ENCODE assay signal across 8 mouse cellular contexts in the genomic region with DNA sequence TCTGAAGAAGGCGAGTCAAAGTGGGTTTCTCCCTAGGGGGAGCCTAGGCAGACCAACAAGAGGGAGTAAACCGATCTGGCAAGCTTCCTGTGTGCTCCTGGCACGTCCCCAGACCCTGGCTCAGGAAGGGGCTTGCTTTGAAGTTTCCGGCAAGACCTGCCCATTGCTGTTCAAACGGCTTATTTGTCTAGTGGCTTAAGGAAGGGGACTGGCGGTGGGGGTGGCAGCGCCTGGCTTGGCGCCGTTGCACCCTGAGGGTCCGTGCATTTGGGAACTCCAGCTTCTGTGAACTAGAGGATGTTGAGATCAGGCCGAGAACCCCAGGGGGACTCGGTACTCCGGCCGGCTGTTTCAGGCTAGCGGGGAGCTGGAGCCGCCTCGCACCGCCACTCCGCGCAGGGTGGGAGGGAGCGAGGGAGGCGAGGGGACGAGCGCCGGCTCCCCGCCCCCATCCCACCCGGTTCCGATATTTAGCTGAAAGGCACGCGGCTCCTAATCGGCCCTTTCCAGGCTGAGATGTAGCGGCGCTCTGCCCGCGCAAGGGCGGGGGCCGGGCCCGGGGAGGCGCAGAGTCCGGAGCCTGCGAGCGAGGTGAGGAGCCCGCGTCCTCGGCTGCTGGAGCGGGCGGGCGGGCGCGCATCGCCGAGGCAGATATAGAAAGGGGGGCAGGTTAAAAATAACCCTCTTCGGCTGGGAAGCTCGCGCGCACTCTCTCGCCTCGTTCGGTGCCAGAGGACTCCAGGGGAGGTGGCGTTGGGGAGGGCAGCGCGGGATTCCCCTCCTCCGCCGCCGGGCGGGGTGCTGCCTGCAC. TPM values are rescaled to one million over a fixed set of nuclear protein-coding genes. Genes with fewer than 3 reads are reported as not detected.
DNase-seq lines count a peak whose midpoint lies in the region; ATAC-seq lines count a peak whose summit lies in the region.

No protein-coding gene starts in this region.

- peak overlapping the region; percentile 93 for H3K4me2 ChIP-seq in embryonic facial prominence, embryonic 12.5 days (replicated peaks)
- H3K4me2 ChIP-seq in limb, embryonic 13.5 days (replicated peaks) = peak overlapping the region; percentile 100
- peak overlapping the region; percentile 98 for H3K4me2 ChIP-seq in midbrain, embryonic 14.5 days (ENCODE audit: low read length)
- H3K4me2 ChIP-seq in stomach, embryonic 14.5 days (replicated peaks; ENCODE audit: low read depth, low read length) = peak overlapping the region; percentile 98

- peak overlapping the region; percentile 50 for H3K4me3 ChIP-seq in embryonic facial prominence, embryonic 12.5 days
- H3K4me3 ChIP-seq in heart, embryonic 10.5 days = peak overlapping the region; percentile 75
- H3K4me3 ChIP-seq in limb, embryonic 13.5 days = peak overlapping the region; percentile 69
- H3K4me3 ChIP-seq in midbrain, embryonic 14.5 days (replicated peaks; ENCODE audit: low read depth, low read length) = peak overlapping the region; percentile 70
- H3K4me3 ChIP-seq in stomach, embryonic 14.5 days (ENCODE audit: low read depth, low read length) = peak overlapping the region; percentile 60

- H3K27ac ChIP-seq in embryonic facial prominence, embryonic 12.5 days = peak overlapping the region; percentile 93
- H3K27ac ChIP-seq in heart, embryonic 10.5 days = peak overlapping the region; percentile 96
- peak overlapping the region; percentile 79 for H3K27ac ChIP-seq in limb, embryonic 13.5 days
- peak overlapping the region; percentile 100 for H3K27ac ChIP-seq in midbrain, embryonic 14.5 days (replicated peaks; ENCODE audit: low read depth, low read length)
- H3K27ac ChIP-seq in stomach, embryonic 14.5 days (ENCODE audit: low read length) = peak overlapping the region; percentile 90

- peak; percentile 49 for DNase-seq in urinary bladder, adult 2 months (ENCODE audit: low spot score)
- no peak for DNase-seq in urinary bladder, postnatal 10 days (ENCODE audit: low spot score)
- DNase-seq in heart, embryonic 10.5 days (ENCODE audit: low spot score) = peak; percentile 91
- peak; percentile 39 to 57 for DNase-seq in kidney, adult 8-10 months
- DNase-seq in midbrain, embryonic 14.5 days = peak; percentile 84

- peak overlapping the region; percentile 61 for H3K9ac ChIP-seq in embryonic facial prominence, embryonic 12.5 days
- peak overlapping the region; percentile 79 for H3K9ac ChIP-seq in limb, embryonic 13.5 days
- peak overlapping the region; percentile 89 for H3K9ac ChIP-seq in midbrain, embryonic 14.5 days (replicated peaks; ENCODE audit: low read length)
- peak overlapping the region; percentile 59 for H3K9ac ChIP-seq in stomach, embryonic 14.5 days (replicated peaks; ENCODE audit: low read depth, low read length)

- no peaks in the 10 kb centered on the region for H3K36me3 ChIP-seq in embryonic facial prominence, embryonic 12.5 days
- peaks cover 11% of the 10 kb centered on the region; the same call in 1 of the 2 replicates for H3K36me3 ChIP-seq in heart, embryonic 10.5 days
- H3K36me3 ChIP-seq in limb, embryonic 13.5 days = peaks cover 5% of the 10 kb centered on the region
- H3K36me3 ChIP-seq in midbrain, embryonic 14.5 days (ENCODE audit: control insufficient read depth, insufficient read depth, low read length) = no peaks in the 10 kb centered on the region
- H3K36me3 ChIP-seq in stomach, embryonic 14.5 days (ENCODE audit: control insufficient read depth, insufficient read depth, low read length) = no peaks in the 10 kb centered on the region

- H3K4me1 ChIP-seq in embryonic facial prominence, embryonic 12.5 days = peaks cover 65% of the 10 kb centered on the region
- H3K4me1 ChIP-seq in heart, embryonic 10.5 days = peaks cover 98% of the 10 kb centered on the region
- peaks cover 94% of the 10 kb centered on the region for H3K4me1 ChIP-seq in limb, embryonic 13.5 days
- H3K4me1 ChIP-seq in midbrain, embryonic 14.5 days (ENCODE audit: control insufficient read depth, insufficient read depth, low read length) = peaks cover 46% of the 10 kb centered on the region
- peaks cover 56% of the 10 kb centered on the region for H3K4me1 ChIP-seq in stomach, embryonic 14.5 days (ENCODE audit: control insufficient read depth, insufficient read depth, low read length)

- no peaks in the 10 kb centered on the region for H3K27me3 ChIP-seq in embryonic facial prominence, embryonic 12.5 days
- no peaks in the 10 kb centered on the region for H3K27me3 ChIP-seq in heart, embryonic 10.5 days (ENCODE audit: insufficient read depth, poor library complexity, severe bottlenecking)
- no peaks in the 10 kb centered on the region for H3K27me3 ChIP-seq in limb, embryonic 13.5 days
- H3K27me3 ChIP-seq in midbrain, embryonic 14.5 days (ENCODE audit: control insufficient read depth, insufficient read depth, low read length) = no peaks in the 10 kb centered on the region
- no peaks in the 10 kb centered on the region for H3K27me3 ChIP-seq in stomach, embryonic 14.5 days (ENCODE audit: control insufficient read depth, insufficient read depth, low read length)

- no peaks in the 10 kb centered on the region for H3K9me3 ChIP-seq in embryonic facial prominence, embryonic 12.5 days
- no peaks in the 10 kb centered on the region for H3K9me3 ChIP-seq in heart, embryonic 10.5 days
- H3K9me3 ChIP-seq in limb, embryonic 13.5 days = no peaks in the 10 kb centered on the region
- H3K9me3 ChIP-seq in midbrain, embryonic 14.5 days (ENCODE audit: control insufficient read depth, low read length) = no peaks in the 10 kb centered on the region
- no peaks in the 10 kb centered on the region for H3K9me3 ChIP-seq in stomach, embryonic 14.5 days (ENCODE audit: control insufficient read depth, low read depth, low read length)

- ATAC-seq in embryonic facial prominence, embryonic 12.5 days (ENCODE audit: insufficient number of reproducible peaks, insufficient read depth, low FRiP score, low TSS enrichment) = peak; percentile 65
- ATAC-seq in limb, embryonic 13.5 days (ENCODE audit: low FRiP score, low read depth) = peak; percentile 62
- peak; percentile 60 for ATAC-seq in midbrain, embryonic 14.5 days (ENCODE audit: low FRiP score, low TSS enrichment)
- peak; percentile 35 for ATAC-seq in stomach, embryonic 14.5 days (ENCODE audit: insufficient number of reproducible peaks, insufficient read depth, low FRiP score, low read depth)

- 0% methylated on average over 66 of the region's 66 CpGs for WGBS in embryonic facial prominence, embryonic 12.5 days
- WGBS in heart, embryonic 10.5 days = under 1% methylated on average over 64 of the region's 66 CpGs
- WGBS in limb, embryonic 13.5 days = under 1% methylated on average over 65 of the region's 66 CpGs
- WGBS in midbrain, embryonic 14.5 days = under 1% methylated on average over 65 of the region's 66 CpGs
- under 1% methylated on average over 60 of the region's 66 CpGs for WGBS in stomach, embryonic 14.5 days

RNA-seq across cellular contexts. Expression of a gene that starts 46.8 kb away (rescaled TPM):
- 157 and 168 TPM in 2 replicates for polyA plus RNA-seq in urinary bladder, adult 2 months (2012; rRNA removed)
- 54.8 and 56.6 TPM in 2 replicates for polyA plus RNA-seq in embryonic facial prominence, embryonic 12.5 days (2016; fragmentation: Nextera tagmentation; extraction: Ambion mirVana)
- polyA plus RNA-seq in heart, embryonic 10.5 days (2016; fragmentation: Nextera tagmentation; extraction: Ambion mirVana) = 38.2 and 40.3 TPM in 2 replicates
- 64.5 and 65.7 TPM in 2 replicates for polyA plus RNA-seq in limb, embryonic 13.5 days (2015; fragmentation: Nextera tagmentation; extraction: Ambion mirVana)
- polyA plus RNA-seq in midbrain, embryonic 14.5 days (2014; fragmentation: Nextera tagmentation; extraction: Ambion mirVana) = 34.5 and 35.2 TPM in 2 replicates
- polyA plus RNA-seq in stomach, embryonic 14.5 days (2014; fragmentation: Nextera tagmentation; extraction: Ambion mirVana) = 70.9 and 72.6 TPM in 2 replicates
